Mouse (Mus musculus): ENCODE measurements at regions not wholly inside any gene's neighbourhood (a gene's known extent, or its start where the extent isn't known, plus 50 kb on each side); places are given as distances from the start of the nearest gene placed in this dataset.

DNA sequence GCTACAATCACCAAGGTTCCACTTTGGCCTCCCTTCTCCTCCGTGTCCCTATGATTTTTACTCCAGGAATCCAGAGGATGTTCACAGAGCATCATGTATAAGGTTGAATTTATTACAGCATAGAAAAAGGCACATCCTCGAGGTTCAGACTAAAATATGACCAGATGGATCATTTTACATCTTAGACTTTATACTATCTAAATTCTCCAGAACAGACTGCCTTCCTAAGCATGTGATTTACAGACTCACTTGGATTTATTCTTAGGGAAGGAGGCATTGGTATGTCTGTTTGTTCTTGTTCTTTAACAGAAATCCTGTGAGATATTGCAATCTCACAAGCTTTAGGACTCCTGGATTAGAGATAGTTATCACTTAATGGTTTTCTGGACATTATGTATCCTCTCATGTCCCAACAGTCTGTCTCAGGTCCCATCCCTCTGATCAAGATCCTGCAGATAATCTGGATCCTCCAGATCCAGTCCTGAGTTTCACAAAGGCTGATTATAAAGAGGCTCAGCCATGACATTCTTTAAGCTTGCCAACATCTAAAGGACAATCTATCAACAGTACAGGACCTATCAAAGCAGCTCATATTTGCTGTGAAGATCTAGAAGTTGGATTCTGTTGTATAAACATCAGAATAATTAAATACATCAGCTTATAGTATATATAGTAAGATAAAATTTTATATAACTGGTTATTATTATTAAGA, 75.2 kb upstream of the Dcn start:
- TF ChIP-seq CTCF (conservative IDR thresholded peaks at IDR 0.05; ENCODE audit: insufficient read depth, insufficient read length, low read depth, low read length) (no peak), POLR2A (IDR thresholded peaks at IDR 0.05; ENCODE audit: low read depth, low read length) (no peak)

All from kidney, adult 2 months (tissue).